In genomic region chr5:103540612-103541011, GRCm38 (mm10) we compare ENCODE assay signal across 15 mouse cellular contexts.
A peak's percentile ranks its signal among the peaks of the same experiment; 100 is the strongest.
DNase-seq lines count a peak whose midpoint lies in the region; ATAC-seq and TF ChIP-seq lines count a peak whose summit lies in the region.
"Had no signal": no experiment of that assay in that cellular context is flagged by ENCODE, and none has a peak within 500 bp of the region (broad histone marks: within the 10 kb centered on the region; RNA-seq: fewer than 3 reads in every experiment).

No protein-coding gene starts in this region.

- TF ChIP-seq CTCF in midbrain, postnatal 0 days (IDR thresholded peaks at IDR 0.05), result no peak

- 63% methylated on average over 6 of the region's 6 CpGs for WGBS in forebrain, embryonic 15.5 days
- 89% methylated on average over 6 of the region's 6 CpGs for WGBS in forebrain, embryonic 12.5 days
- 76% methylated on average over 6 of the region's 6 CpGs for WGBS in midbrain, postnatal 0 days
- WGBS in midbrain, embryonic 10.5 days, result 87% methylated on average over 6 of the region's 6 CpGs
- 28% methylated on average over 6 of the region's 6 CpGs for WGBS in limb, embryonic 13.5 days
- WGBS in intestine, embryonic 16.5 days, result 81% methylated on average over 6 of the region's 6 CpGs

- no peaks in the 10 kb centered on the region for H3K36me3 ChIP-seq in forebrain, embryonic 15.5 days
- H3K36me3 ChIP-seq in forebrain, embryonic 12.5 days (replicated peaks), result peaks cover 10% of the 10 kb centered on the region
- no peaks in the 10 kb centered on the region for H3K36me3 ChIP-seq in midbrain, postnatal 0 days (ENCODE audit: insufficient read depth, low read length)
- peaks cover 84% of the 10 kb centered on the region for H3K36me3 ChIP-seq in midbrain, embryonic 10.5 days
- H3K36me3 ChIP-seq in limb, embryonic 13.5 days, result peaks cover 8% of the 10 kb centered on the region
- H3K36me3 ChIP-seq in intestine, embryonic 16.5 days (ENCODE audit: control insufficient read depth, insufficient read depth, low read length), result no peaks in the 10 kb centered on the region
- H3K36me3 ChIP-seq: G1E had no signal

- H3K4me3 ChIP-seq in forebrain, embryonic 15.5 days, result no peak overlapping the region
- no peak overlapping the region for H3K4me3 ChIP-seq in forebrain, embryonic 12.5 days (replicated peaks)
- no peak overlapping the region for H3K4me3 ChIP-seq in midbrain, postnatal 0 days (ENCODE audit: low read depth, low read length)
- H3K4me3 ChIP-seq in midbrain, embryonic 10.5 days, result no peak overlapping the region
- no peak overlapping the region for H3K4me3 ChIP-seq in limb, embryonic 13.5 days
- H3K4me3 ChIP-seq in intestine, embryonic 16.5 days (ENCODE audit: low read length), result no peak overlapping the region
- H3K4me3 ChIP-seq: heart, adult 2 months; hindbrain, embryonic 12.5 days had no signal

- ATAC-seq in forebrain, embryonic 15.5 days (replicated peaks), result no peak
- no peak for ATAC-seq in forebrain, embryonic 12.5 days (ENCODE audit: low FRiP score)
- no peak for ATAC-seq in midbrain, postnatal 0 days (ENCODE audit: low FRiP score)
- ATAC-seq in limb, embryonic 13.5 days (ENCODE audit: low FRiP score, low read depth), result peak; percentile 64
- ATAC-seq in intestine, embryonic 16.5 days, result no peak
- ATAC-seq: CD4-positive, CD25-positive, alpha-beta regulatory T cell, adult 4 months; intestine, postnatal 0 days had no signal

- H3K27ac ChIP-seq in forebrain, embryonic 15.5 days (replicated peaks), result peak overlapping the region; percentile 58
- H3K27ac ChIP-seq in forebrain, embryonic 12.5 days, result no peak overlapping the region
- no peak overlapping the region for H3K27ac ChIP-seq in midbrain, postnatal 0 days (ENCODE audit: low read depth, low read length)
- no peak overlapping the region for H3K27ac ChIP-seq in midbrain, embryonic 10.5 days (replicated peaks)
- no peak overlapping the region for H3K27ac ChIP-seq in limb, embryonic 13.5 days
- H3K27ac ChIP-seq in intestine, embryonic 16.5 days (ENCODE audit: low read length), result no peak overlapping the region
- H3K27ac ChIP-seq: heart, adult 2 months; hindbrain, embryonic 12.5 days had no signal

- no peak for DNase-seq in midbrain, postnatal 0 days (ENCODE audit: low spot score)
- DNase-seq in midbrain, embryonic 10.5 days (ENCODE audit: low spot score), result no peak
- DNase-seq: adrenal gland, adult 8-10 months; adrenal gland, postnatal 36 days; gastrocnemius, postnatal 14 days; heart, adult 2 months had no signal

- H3K27me3 ChIP-seq in forebrain, embryonic 15.5 days, result no peaks in the 10 kb centered on the region
- no peaks in the 10 kb centered on the region for H3K27me3 ChIP-seq in forebrain, embryonic 12.5 days
- no peaks in the 10 kb centered on the region for H3K27me3 ChIP-seq in midbrain, postnatal 0 days (ENCODE audit: insufficient read depth, low read length)
- H3K27me3 ChIP-seq in midbrain, embryonic 10.5 days (ENCODE audit: low read depth, poor library complexity, severe bottlenecking), result no peaks in the 10 kb centered on the region
- H3K27me3 ChIP-seq in limb, embryonic 13.5 days, result peaks cover 37% of the 10 kb centered on the region
- H3K27me3 ChIP-seq in intestine, embryonic 16.5 days (replicated peaks; ENCODE audit: control insufficient read depth, insufficient read depth, low read length), result no peaks in the 10 kb centered on the region
- H3K27me3 ChIP-seq: hindbrain, embryonic 12.5 days had no signal

- no peak overlapping the region for H3K9ac ChIP-seq in forebrain, embryonic 15.5 days (replicated peaks)
- no peak overlapping the region for H3K9ac ChIP-seq in forebrain, embryonic 12.5 days
- H3K9ac ChIP-seq in midbrain, postnatal 0 days (replicated peaks; ENCODE audit: low read length, poor library complexity, severe bottlenecking), result no peak overlapping the region
- H3K9ac ChIP-seq in limb, embryonic 13.5 days, result no peak overlapping the region
- H3K9ac ChIP-seq in intestine, embryonic 16.5 days (ENCODE audit: low read depth, low read length), result no peak overlapping the region
- H3K9ac ChIP-seq: hindbrain, embryonic 12.5 days had no signal

- H3K4me1 ChIP-seq in forebrain, embryonic 15.5 days, result peaks cover 15% of the 10 kb centered on the region
- 0 out of 2 replicates have a peak, but pooled peaks cover 3% of the 10 kb centered on the region for H3K4me1 ChIP-seq in forebrain, embryonic 12.5 days
- no peaks in the 10 kb centered on the region for H3K4me1 ChIP-seq in midbrain, postnatal 0 days (ENCODE audit: insufficient read depth, low read length)
- no peaks in the 10 kb centered on the region; the same call in 1 of the 2 replicates for H3K4me1 ChIP-seq in midbrain, embryonic 10.5 days
- peaks cover 18% of the 10 kb centered on the region for H3K4me1 ChIP-seq in limb, embryonic 13.5 days
- no peaks in the 10 kb centered on the region for H3K4me1 ChIP-seq in intestine, embryonic 16.5 days (ENCODE audit: control insufficient read depth, insufficient read depth, low read length)
- H3K4me1 ChIP-seq: hindbrain, embryonic 12.5 days had no signal

- H3K4me2 ChIP-seq in forebrain, embryonic 15.5 days (replicated peaks), result no peak overlapping the region
- no peak overlapping the region for H3K4me2 ChIP-seq in forebrain, embryonic 12.5 days
- H3K4me2 ChIP-seq in midbrain, postnatal 0 days (ENCODE audit: low read depth, low read length, poor library complexity, severe bottlenecking), result peak overlapping the region; percentile 9; the same call in 1 of the 2 replicates
- peak overlapping the region; percentile 48 for H3K4me2 ChIP-seq in limb, embryonic 13.5 days (replicated peaks)
- no peak overlapping the region for H3K4me2 ChIP-seq in intestine, embryonic 16.5 days (ENCODE audit: low read depth, low read length)
- H3K4me2 ChIP-seq: heart, embryonic 11.5 days; hindbrain, embryonic 12.5 days had no signal

- no peaks in the 10 kb centered on the region for H3K9me3 ChIP-seq in forebrain, embryonic 15.5 days
- no peaks in the 10 kb centered on the region for H3K9me3 ChIP-seq in forebrain, embryonic 12.5 days
- H3K9me3 ChIP-seq in midbrain, postnatal 0 days (ENCODE audit: low read length), result no peaks in the 10 kb centered on the region
- H3K9me3 ChIP-seq in midbrain, embryonic 10.5 days (replicated peaks), result no peaks in the 10 kb centered on the region
- no peaks in the 10 kb centered on the region for H3K9me3 ChIP-seq in limb, embryonic 13.5 days
- no peaks in the 10 kb centered on the region for H3K9me3 ChIP-seq in intestine, embryonic 16.5 days (ENCODE audit: control insufficient read depth, low read length)
- H3K9me3 ChIP-seq: hindbrain, embryonic 12.5 days had no signal

Comparison
In these comparisons a context has a peak if more than half of its experiments do, and no peak if none do; other contexts are left out.
1. H3K4me2 ChIP-seq: peak in midbrain, postnatal 0 days (single experiment) and limb, embryonic 13.5 days (single experiment); none in forebrain, embryonic 15.5 days (single experiment), forebrain, embryonic 12.5 days (single experiment) and intestine, embryonic 16.5 days (single experiment).